Mouse (Mus musculus) stomach, adult 2 months (tissue): Measurements from ENCODE around the gene BC035947. TPM values are rescaled to one million over a fixed set of nuclear protein-coding genes. Genes with fewer than 3 reads are reported as not detected.

Source experiments
- polyA plus RNA-seq: library from polyadenylated mRNA; depleted of rRNA; stranded (reverse); fragments of >200 nt; gene quantifications from 2 replicates; pipeline ENCODE4 v1.2.3, GENCODE M21; 2012; rRNA removed

Gene BC035947
- 0.02 and 0.04 TPM in 2 replicates for polyA plus RNA-seq

DNA sequence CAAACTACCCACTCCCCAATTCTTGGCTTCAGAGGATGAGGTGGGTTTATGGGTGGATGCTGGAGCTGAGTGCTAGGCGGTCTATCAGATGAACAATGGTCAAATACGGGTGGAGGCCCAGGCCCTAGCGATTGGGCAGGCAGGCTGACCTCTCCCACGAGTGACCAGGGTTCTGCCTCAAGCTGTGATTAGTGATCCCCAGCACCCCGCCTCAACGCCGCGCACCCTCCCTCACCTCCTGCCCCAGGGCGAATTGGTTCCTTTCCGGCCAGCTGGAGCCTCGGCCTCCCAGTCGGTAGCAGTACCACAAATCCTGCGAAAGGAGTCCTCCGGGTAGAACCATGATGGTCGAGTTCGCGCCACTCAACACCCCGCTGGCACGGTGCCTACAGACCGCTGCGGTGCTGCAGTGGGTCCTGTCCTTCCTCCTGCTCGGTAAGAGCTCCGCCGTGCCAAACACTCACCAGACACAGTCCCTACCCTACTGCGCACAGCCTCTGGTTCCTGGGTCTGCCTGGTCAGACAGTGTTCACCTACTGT, at the start of gene BC035947:
TSS of gene BC035947 (minus strand) at position 538 of the 540 bp plus-strand sequence.

DNA sequence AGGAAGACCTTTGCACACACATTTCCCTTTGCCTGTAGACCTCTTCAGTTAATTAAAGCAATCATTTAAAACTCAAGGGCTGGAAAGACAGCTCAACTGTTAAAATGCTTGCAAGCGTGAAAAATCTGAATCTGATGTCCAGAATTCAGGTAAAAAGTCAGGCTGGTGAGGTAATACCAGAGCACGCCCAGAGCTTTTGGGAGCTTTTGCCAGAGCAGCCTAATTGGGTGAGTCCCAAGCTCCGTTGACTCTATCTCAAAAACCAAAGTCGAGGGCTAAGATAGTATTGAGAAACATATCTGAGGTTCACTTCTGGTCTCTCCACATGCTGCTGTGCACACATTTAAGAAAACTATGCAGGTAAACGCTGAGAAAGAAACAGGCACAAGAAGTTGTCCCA, 1.1 kb downstream of the BC035947 start, which contains the start of gene Mogat1:
TSS of gene Mogat1 (plus strand) at position 130 of the 400 bp plus-strand sequence.

DNA sequence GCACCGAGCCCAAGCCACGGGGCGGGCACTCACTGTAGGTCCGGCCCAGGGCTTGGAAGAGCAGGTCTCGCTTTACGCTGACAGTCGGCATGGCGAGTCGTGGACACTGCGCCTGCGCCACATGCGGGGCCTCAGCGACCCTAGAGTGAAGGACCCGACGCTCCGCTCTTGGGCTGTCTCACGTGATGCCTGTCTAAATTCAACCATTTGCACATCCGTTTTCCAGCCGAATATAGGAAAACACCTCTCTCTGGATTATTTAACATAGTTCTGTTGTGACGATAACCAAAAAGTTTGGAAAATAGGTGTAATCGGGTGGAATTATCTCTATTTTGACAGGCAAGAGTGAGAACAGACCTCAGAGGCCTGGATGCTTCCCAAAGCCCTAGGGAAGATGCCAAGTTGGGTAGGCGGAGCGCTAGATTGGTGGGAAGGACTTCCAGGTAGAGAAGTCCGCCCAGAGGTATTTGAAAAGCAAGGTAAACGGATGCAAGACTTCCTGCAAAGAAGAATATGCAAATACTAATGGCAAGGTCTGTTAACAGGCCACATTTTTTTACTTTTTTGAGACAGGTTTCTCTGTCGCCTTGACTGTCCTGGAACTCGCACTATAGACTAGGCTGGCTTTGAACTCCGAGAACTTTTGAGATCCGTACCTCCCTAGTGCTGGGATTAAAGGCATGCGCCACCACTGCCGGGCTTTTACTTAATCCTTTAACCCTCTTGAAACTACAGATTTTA, 23.0 kb downstream of the BC035947 start, which contains the start of gene Farsb:
TSS of gene Farsb (minus strand) at position 146 of the 741 bp plus-strand sequence.

Other genes with a start within 250 kb of the BC035947 start
- 16.5 and 16.7 TPM in 2 replicates for gene Sgpp2, start 201.8 kb downstream of the BC035947 start, polyA plus RNA-seq
- gene Farsb, start 23.3 kb downstream of the BC035947 start, polyA plus RNA-seq: 3.2 and 4.5 TPM in 2 replicates
- 180 and 200 TPM in 2 replicates for gene Mogat1, start 1.2 kb downstream of the BC035947 start, polyA plus RNA-seq
- gene Acsl3, start 145.7 kb upstream of the BC035947 start, polyA plus RNA-seq: 4.3 and 5.1 TPM in 2 replicates
- gene Utp14b, start 145.9 kb upstream of the BC035947 start, polyA plus RNA-seq: 0.10 and 0.21 TPM in 2 replicates